Mouse (Mus musculus): ENCODE measurements at regions not wholly inside any gene's neighbourhood (a gene's known extent, or its start where the extent isn't known, plus 50 kb on each side); places are given as distances from the start of the nearest gene placed in this dataset.

GRCm38 (mm10) chr15:62476452-62476851, 1368.5 kb downstream of the Gsdmc2 start:
- no peak for TF ChIP-seq POLR2A (IDR thresholded peaks at IDR 0.05; ENCODE audit: insufficient read length, low read depth)
- TF ChIP-seq REST (IDR thresholded peaks at IDR 0.05; ENCODE audit: insufficient read depth, insufficient read length): no peak
- TF ChIP-seq MYOG (IDR thresholded peaks at IDR 0.05; ENCODE audit: control insufficient read depth in 1 of 3, insufficient read depth in 1 of 3, insufficient read length in 2 of 3, low read depth in 2 of 3): no peak
- no peak for TF ChIP-seq MAX (IDR thresholded peaks at IDR 0.05; ENCODE audit: low read depth)
- no peak for TF ChIP-seq TCF3 (IDR thresholded peaks at IDR 0.05; ENCODE audit: insufficient read length, low read depth)
- TF ChIP-seq CEBPB (IDR thresholded peaks at IDR 0.05; ENCODE audit: insufficient read depth, poor library complexity, severe bottlenecking): no peak
